Mouse (Mus musculus) neural tube, embryonic 14.5 days (tissue): ENCODE measurements around the gene 1700021F05Rik. TPM values are rescaled to one million over a fixed set of nuclear protein-coding genes. Genes with fewer than 3 reads are reported as not detected.
A peak's percentile ranks its signal among the peaks of the same experiment; 100 is the strongest.

Experiments used
- ATAC-seq: fragments of 200-750 bp; cut with Nextera tagmentation; 2 replicates; pipeline ENCODE4 v1.8.0; 2017; ENCODE audit warnings: low read depth, mild to moderate bottlenecking, moderate TSS enrichment, moderate library complexity
- H3K27ac ChIP-seq: fragments of 300-500 bp; sonication (generic); 2 replicates; pipeline ENCODE4 v1.5.1; 2014; ENCODE audit warnings: low read depth, mild to moderate bottlenecking, control low read depth, low read length, moderate library complexity, mixed read lengths
- H3K27me3 ChIP-seq: fragments of 300-500 bp; sonication (generic); 2 replicates; pipeline ENCODE4 v1.6.1; 2014; ENCODE audit warnings: low read length; ENCODE audit not compliant: control insufficient read depth, insufficient read depth
- H3K36me3 ChIP-seq: fragments of 300-500 bp; sonication (generic); 2 replicates; pipeline ENCODE4 v1.6.1; 2014; ENCODE audit warnings: low read length, mixed read lengths; ENCODE audit not compliant: control insufficient read depth, insufficient read depth
- H3K4me1 ChIP-seq: fragments of 300-500 bp; sonication (generic); 2 replicates; pipeline ENCODE4 v1.6.1; 2014; ENCODE audit warnings: low read length; ENCODE audit not compliant: control insufficient read depth, insufficient read depth
- H3K4me2 ChIP-seq: fragments of 300-500 bp; sonication (generic); 2 replicates; pipeline ENCODE4 v1.6.1; 2014; ENCODE audit warnings: mild to moderate bottlenecking, low read depth, low read length, control low read depth
- H3K4me3 ChIP-seq: fragments of 300-500 bp; sonication (generic); 2 replicates; pipeline ENCODE4 v1.5.1; 2014; ENCODE audit warnings: low read depth, low read length, control low read depth, mixed read lengths
- H3K9ac ChIP-seq: fragments of 300-500 bp; sonication (generic); replicated peaks from 2 replicates; pipeline ENCODE4 v1.6.1; 2014; ENCODE audit warnings: low read depth, mild to moderate bottlenecking, control low read depth, low read length, mixed read lengths
- H3K9me3 ChIP-seq: fragments of 300-500 bp; sonication (generic); 2 replicates; pipeline ENCODE4 v1.6.1; 2016; ENCODE audit warnings: low read length; ENCODE audit not compliant: control insufficient read depth
- WGBS: fragments of 180-500 bp; shearing (Covaris S2); extraction: QIAGEN DNeasy Blood & Tissue Kit; methylation state at CpG from one replicate; pipeline ENCODE4 v1.1.7; 2014; 5-methylcytosine and 5-hydroxymethylcytosine counted together
- polyA plus RNA-seq: library from polyadenylated mRNA; unstranded; fragments of >200 nt; fragmentation: Nextera tagmentation; extraction: Ambion mirVana; gene quantifications from 2 replicates; pipeline ENCODE4 v1.2.1, GENCODE M21; 2014

The 1700021F05Rik gene
- polyA plus RNA-seq, 1 experiment from 2014 or later = 76.5 TPM

DNA sequence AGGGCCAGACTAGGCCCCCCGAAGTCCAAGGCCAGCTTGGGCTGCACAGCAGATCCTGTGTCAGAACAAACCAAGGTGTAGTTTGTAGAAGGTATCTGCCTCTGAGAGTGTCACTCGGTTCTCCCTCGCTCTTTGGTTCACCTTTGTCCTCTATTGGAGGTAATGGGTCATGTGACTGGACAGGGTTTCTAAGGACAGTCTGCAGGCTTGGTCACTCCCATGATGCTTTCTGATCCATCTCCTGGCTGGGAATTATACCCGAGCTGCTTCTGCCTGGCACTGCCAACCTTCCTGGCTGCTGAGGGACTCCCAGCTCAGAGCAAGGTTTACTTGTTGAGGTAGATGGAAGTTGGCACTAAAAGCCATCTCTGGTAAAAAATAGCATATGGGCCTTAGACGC, 49.9 kb downstream of the 1700021F05Rik start:
- peaks cover under 1% of the 10 kb centered on the region; the same call in 1 of the 2 replicates for H3K36me3 ChIP-seq
- H3K4me1 ChIP-seq = no peaks in the 10 kb centered on the region
- no peak overlapping the region for H3K4me2 ChIP-seq
- no peak overlapping the region for H3K9ac ChIP-seq
- no peak for ATAC-seq
- H3K27me3 ChIP-seq = no peaks in the 10 kb centered on the region
- 87% methylated on average over 5 of the region's 5 CpGs for WGBS
- no peak overlapping the region for H3K4me3 ChIP-seq
- H3K9me3 ChIP-seq = no peaks in the 10 kb centered on the region
- no peak overlapping the region for H3K27ac ChIP-seq

DNA sequence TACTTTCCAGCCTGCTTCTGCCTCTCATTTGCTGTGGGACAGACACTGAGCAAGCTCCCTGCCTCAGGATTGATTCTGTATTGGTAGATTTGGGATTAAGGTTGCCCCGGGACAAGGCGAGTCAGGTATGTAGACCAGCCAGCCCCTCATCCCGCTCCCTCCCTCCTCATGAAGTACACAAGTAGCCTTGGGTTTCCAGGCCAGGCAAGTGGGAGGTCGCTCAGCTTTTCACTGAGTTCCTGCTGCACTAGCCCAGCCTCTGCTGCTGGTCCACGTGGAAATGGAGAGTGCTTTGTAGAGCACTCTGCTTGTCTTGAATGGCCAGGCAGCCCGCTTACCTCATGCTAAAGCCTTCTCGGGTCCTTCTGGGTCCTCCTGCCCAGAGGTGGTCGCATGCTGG, 50.8 kb downstream of the 1700021F05Rik start:
- H3K27ac ChIP-seq = no peak overlapping the region
- no peaks in the 10 kb centered on the region for H3K36me3 ChIP-seq
- no peaks in the 10 kb centered on the region for H3K4me1 ChIP-seq
- no peaks in the 10 kb centered on the region for H3K27me3 ChIP-seq
- no peak overlapping the region for H3K4me3 ChIP-seq
- H3K9me3 ChIP-seq = no peaks in the 10 kb centered on the region
- H3K4me2 ChIP-seq = no peak overlapping the region
- ATAC-seq = no peak; the same call in 1 of the 2 replicates
- no peak overlapping the region for H3K9ac ChIP-seq
- 82% methylated on average over 8 of the region's 8 CpGs for WGBS

DNA sequence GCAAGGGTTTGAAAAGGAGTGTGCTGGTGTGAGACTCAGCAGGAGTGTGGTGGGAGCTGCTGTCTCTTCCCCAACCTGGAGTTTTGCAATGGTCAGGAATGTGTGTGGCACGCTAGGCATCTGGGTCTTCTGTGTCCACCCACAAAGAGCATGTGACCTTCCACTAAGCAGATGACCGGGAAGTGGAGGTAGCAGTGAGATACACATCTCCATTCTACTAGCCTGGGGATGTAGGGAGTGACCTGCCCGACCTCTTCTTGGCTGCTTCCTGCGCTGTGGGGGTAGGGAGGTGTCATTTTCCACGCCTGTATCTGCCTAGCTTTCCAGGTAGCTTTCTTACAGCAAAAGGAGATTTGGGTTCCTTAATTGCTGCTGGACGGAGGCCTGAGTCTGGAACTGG, 51.2 kb downstream of the 1700021F05Rik start:
- H3K36me3 ChIP-seq = no peaks in the 10 kb centered on the region
- WGBS = 61% methylated on average over 6 of the region's 6 CpGs
- H3K9ac ChIP-seq = no peak overlapping the region
- H3K4me2 ChIP-seq = no peak overlapping the region
- H3K4me1 ChIP-seq = no peaks in the 10 kb centered on the region
- H3K27me3 ChIP-seq = no peaks in the 10 kb centered on the region
- H3K9me3 ChIP-seq = no peaks in the 10 kb centered on the region
- no peak overlapping the region for H3K27ac ChIP-seq
- no peak overlapping the region for H3K4me3 ChIP-seq
- no peak for ATAC-seq

DNA sequence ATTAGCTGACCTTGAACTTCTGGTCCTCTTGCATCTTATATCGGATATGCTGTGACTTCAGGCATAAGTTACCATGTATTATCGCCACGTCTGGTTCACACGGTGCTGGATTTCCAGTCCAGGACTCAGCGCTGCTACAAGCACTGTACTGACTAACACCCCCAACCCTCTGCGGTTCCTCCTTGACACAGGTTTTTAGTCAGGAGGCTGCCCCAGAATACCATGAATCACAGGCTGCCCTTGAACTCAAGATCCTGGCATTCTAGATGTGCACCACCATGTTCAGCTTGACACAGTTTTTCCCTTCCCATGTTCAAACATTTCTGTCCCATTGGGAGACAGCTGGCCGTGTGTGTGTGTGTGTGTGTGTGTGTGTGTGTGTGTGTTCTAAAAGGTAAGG, 51.7 kb downstream of the 1700021F05Rik start:
- H3K36me3 ChIP-seq = no peaks in the 10 kb centered on the region
- H3K27ac ChIP-seq = no peak overlapping the region
- 89% methylated on average over 7 of the region's 7 CpGs for WGBS
- H3K9ac ChIP-seq = no peak overlapping the region
- H3K27me3 ChIP-seq = no peaks in the 10 kb centered on the region
- H3K9me3 ChIP-seq = no peaks in the 10 kb centered on the region
- H3K4me2 ChIP-seq = no peak overlapping the region
- ATAC-seq = no peak
- no peaks in the 10 kb centered on the region for H3K4me1 ChIP-seq
- H3K4me3 ChIP-seq = no peak overlapping the region

DNA sequence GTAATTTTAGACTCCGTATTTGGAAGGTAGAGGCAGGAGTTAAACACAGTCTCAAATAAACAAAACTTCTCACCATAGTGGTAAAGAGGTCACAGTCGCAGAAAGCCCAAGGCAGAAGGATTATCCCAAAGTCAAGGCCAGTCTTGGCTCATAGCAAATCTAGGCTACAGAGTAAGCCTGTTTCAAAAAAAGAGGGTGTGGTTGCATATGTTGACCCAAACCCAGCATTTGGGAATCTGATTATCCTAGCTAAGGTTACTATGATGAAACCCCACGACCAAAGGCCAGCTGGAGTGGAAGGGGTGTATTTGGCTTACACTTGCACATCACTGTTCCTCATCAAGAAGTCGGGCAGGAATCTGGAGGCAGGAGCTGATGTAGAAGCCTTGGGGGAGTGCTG, 52.5 kb downstream of the 1700021F05Rik start:
- H3K27ac ChIP-seq = no peak overlapping the region
- no peaks in the 10 kb centered on the region for H3K36me3 ChIP-seq
- H3K27me3 ChIP-seq = no peaks in the 10 kb centered on the region
- peaks cover 5% of the 10 kb centered on the region; the same call in 1 of the 2 replicates for H3K4me1 ChIP-seq
- H3K9ac ChIP-seq = no peak overlapping the region
- ATAC-seq = no peak
- no peak overlapping the region for H3K4me2 ChIP-seq
- no peak overlapping the region for H3K4me3 ChIP-seq
- WGBS = 91% methylated on average over 4 of the region's 4 CpGs
- H3K9me3 ChIP-seq = no peaks in the 10 kb centered on the region

DNA sequence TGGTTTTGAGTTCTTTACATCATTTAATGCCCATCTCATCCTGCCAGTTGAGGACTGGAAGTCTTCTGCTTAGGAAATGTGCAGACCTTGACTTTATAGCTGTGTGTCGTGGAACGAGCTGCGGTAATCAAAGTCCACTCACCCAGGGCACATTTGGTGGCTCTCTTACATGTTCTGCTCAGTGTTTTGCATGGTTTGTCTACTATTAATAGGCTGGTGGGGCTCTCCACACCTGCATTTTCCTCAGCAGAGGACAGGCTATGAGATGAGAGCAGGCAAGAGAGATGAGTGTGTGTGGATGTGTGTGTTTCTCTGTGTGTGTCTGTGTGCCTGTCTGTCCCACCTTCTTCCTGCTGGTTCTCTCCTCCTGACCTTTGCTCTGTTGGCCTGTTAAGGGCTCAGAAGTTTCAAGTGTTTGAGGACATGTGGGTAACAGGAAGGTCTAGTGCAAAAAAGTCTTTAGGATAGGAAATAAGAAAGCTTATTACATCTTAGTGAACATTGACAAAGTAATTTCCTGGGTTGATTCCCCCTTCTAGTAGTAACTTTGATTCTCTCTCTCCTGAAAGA, 53.3 kb downstream of the 1700021F05Rik start:
- H3K27me3 ChIP-seq = no peaks in the 10 kb centered on the region
- no peaks in the 10 kb centered on the region for H3K36me3 ChIP-seq
- WGBS = 70% methylated on average over 3 of the region's 3 CpGs
- no peaks in the 10 kb centered on the region for H3K9me3 ChIP-seq
- H3K9ac ChIP-seq = no peak overlapping the region
- H3K4me1 ChIP-seq = peaks cover 5% of the 10 kb centered on the region; the same call in 1 of the 2 replicates
- H3K4me3 ChIP-seq = no peak overlapping the region
- H3K27ac ChIP-seq = no peak overlapping the region
- H3K4me2 ChIP-seq = no peak overlapping the region
- no peak for ATAC-seq

DNA sequence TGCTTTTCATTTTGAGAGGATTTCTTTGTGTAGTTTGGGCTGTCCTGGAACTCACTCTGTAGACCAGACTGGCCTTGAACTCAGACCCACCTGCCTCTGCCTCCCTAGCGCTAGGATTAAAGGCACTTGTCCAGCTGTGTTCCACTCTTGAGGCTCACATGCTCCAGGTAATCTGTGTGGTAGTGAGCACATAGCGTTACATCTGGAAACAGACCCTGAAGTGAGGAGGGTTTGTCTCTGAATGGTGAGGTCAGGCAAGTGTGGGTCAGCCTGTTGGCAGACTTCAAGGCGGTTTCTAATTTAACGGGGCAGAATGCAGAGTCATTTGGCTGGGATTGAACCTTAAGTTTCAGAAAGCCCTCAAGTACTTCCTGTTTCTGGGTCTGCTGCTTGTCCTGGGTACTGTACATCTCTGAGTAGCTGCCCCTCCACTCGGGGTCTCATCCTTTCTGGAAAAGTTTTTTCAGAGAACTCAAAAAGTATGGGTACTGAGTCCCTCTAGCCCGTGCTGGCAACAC, 55.0 kb downstream of the 1700021F05Rik start:
- no peak overlapping the region for H3K9ac ChIP-seq
- no peaks in the 10 kb centered on the region for H3K9me3 ChIP-seq
- H3K4me2 ChIP-seq = no peak overlapping the region
- H3K4me1 ChIP-seq = peaks cover 5% of the 10 kb centered on the region; the same call in 1 of the 2 replicates
- no peaks in the 10 kb centered on the region for H3K36me3 ChIP-seq
- H3K27ac ChIP-seq = no peak overlapping the region
- no peak overlapping the region for H3K4me3 ChIP-seq
- ATAC-seq = no peak
- no peaks in the 10 kb centered on the region for H3K27me3 ChIP-seq
- 89% methylated on average over 6 of the region's 6 CpGs for WGBS

DNA sequence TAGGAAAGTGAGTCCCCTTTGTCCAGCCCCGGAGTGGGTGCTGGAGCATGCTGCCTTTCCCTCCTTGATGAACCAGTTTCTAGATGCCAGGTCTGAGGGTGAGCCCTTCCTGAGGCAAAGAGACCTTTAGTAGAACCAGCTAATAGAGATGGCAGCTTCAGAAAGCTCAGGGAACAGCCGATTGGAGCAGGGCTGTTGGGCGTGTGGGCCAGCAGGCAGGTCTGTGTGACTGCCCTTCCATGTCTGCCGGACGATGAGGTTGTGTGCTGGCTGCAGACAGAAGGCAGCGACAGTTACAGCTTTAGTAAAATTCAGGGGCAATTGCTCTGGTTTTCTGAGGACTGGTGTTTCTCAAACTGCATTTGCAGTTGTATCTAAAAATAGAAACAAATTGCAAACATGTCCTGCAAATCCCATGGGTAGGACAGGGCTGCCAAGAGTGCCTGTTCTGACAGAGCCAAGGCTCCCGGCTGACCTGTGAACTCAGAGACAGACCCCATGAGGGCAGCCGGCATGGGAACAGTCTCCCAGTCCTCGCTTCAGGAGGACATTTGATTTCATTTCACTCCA, 57.3 kb downstream of the 1700021F05Rik start:
- Histone ChIP-seq H3K4me1 (peaks cover 11% of the 10 kb centered on the region; the same call in 1 of the 2 replicates), H3K9ac (no peak overlapping the region), H3K4me3 (no peak overlapping the region), H3K9me3 (no peaks in the 10 kb centered on the region), H3K4me2 (no peak overlapping the region), H3K27ac (0 out of 2 replicates have a peak overlapping the region, but pooled peaks have one; percentile 6), H3K36me3 (no peaks in the 10 kb centered on the region), H3K27me3 (no peaks in the 10 kb centered on the region)
- 46% methylated on average over 9 of the region's 9 CpGs for WGBS
- no peak for ATAC-seq

DNA sequence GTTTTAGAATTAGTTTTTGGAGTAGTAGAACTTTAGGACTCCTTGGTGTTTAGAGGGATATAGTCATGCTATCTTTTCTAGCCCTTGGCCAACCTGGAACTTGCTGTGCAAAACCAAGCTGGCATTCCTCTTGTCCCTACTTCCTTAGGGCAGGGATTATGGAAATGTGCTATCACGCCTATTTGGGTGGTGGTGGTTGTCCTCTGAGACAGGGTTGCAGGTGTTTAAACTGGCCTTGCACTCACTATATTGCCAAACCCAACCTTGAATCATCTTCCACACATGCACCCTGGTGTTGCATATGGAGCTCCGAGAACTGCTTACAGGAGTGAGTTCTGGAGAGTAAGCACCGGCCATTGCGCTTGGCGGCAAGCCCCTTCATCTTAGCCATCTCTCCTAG, 58.8 kb downstream of the 1700021F05Rik start:
- Histone ChIP-seq H3K4me2 (no peak overlapping the region), H3K36me3 (no peaks in the 10 kb centered on the region), H3K9me3 (no peaks in the 10 kb centered on the region), H3K4me1 (peaks cover 20% of the 10 kb centered on the region; the same call in 1 of the 2 replicates), H3K9ac (no peak overlapping the region), H3K4me3 (no peak overlapping the region), H3K27me3 (no peaks in the 10 kb centered on the region), H3K27ac (no peak overlapping the region)
- 82% methylated on average over 5 of the region's 5 CpGs for WGBS
- no peak for ATAC-seq
